Mouse (Mus musculus): ENCODE measurements at regions not wholly inside any gene's neighbourhood (a gene's known extent, or its start where the extent isn't known, plus 50 kb on each side); places are given as distances from the start of the nearest gene placed in this dataset.

- H3K9me3 ChIP-seq (ENCODE audit: low read length) = no peaks in the 10 kb centered on the region
- no peaks in the 10 kb centered on the region for H3K27me3 ChIP-seq (ENCODE audit: insufficient read depth, low read length)
- WGBS = 95% methylated on average over 4 of the region's 4 CpGs
- ATAC-seq (no peak), DNase-seq (ENCODE audit: low spot score) (no peak)
- no peaks in the 10 kb centered on the region for H3K4me1 ChIP-seq (ENCODE audit: insufficient read depth, low read length)
- H3K4me3 ChIP-seq (ENCODE audit: low read length) = no peak overlapping the region
- H3K9ac ChIP-seq (replicated peaks; ENCODE audit: low read length) = no peak overlapping the region
- TF ChIP-seq CTCF (IDR thresholded peaks at IDR 0.05; ENCODE audit: low read depth) = no peak
- H3K36me3 ChIP-seq (ENCODE audit: insufficient read depth, low read length) = no peaks in the 10 kb centered on the region
- H3K27ac ChIP-seq = no peak overlapping the region
- H3K4me2 ChIP-seq (ENCODE audit: low read depth, low read length) = no peak overlapping the region
Measured at GRCm38 (mm10) chr2:174018986-174019385, 57.1 kb upstream of the Stx16 start.

DNA sequence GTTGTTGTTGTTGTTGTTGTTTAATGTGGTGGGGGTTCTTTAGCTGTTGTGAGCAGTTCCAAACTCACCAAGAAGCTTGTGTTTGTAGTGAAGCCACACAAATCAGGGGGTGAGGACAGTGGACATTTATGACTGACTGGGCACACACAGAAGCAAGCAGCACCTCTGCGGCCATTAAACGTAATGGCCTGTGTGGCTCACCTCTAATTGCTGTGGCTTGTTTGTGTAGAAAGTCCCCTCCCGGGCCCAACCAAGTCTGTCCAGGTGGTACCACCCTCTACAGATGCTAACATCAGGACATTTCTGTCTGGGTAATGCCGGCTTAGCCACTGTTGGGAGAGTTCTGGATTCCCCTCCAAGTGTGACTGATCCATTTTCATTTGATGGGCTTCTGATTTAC, 56.1 kb upstream of the Stx16 start:
- no peak overlapping the region for H3K4me3 ChIP-seq (ENCODE audit: low read length)
- no peak overlapping the region for H3K9ac ChIP-seq (replicated peaks; ENCODE audit: low read length)
- H3K9me3 ChIP-seq (ENCODE audit: low read length) = no peaks in the 10 kb centered on the region
- H3K4me2 ChIP-seq (ENCODE audit: low read depth, low read length) = no peak overlapping the region
- no peak for ATAC-seq
- TF ChIP-seq CTCF (IDR thresholded peaks at IDR 0.05; ENCODE audit: low read depth) = no peak
- no peaks in the 10 kb centered on the region for H3K27me3 ChIP-seq (ENCODE audit: insufficient read depth, low read length)
- no peaks in the 10 kb centered on the region for H3K4me1 ChIP-seq (ENCODE audit: insufficient read depth, low read length)
- 85% methylated on average over 4 of the region's 4 CpGs for WGBS
- no peak overlapping the region for H3K27ac ChIP-seq
- no peaks in the 10 kb centered on the region for H3K36me3 ChIP-seq (ENCODE audit: insufficient read depth, low read length)
- DNase-seq (ENCODE audit: low spot score) = no peak

DNA sequence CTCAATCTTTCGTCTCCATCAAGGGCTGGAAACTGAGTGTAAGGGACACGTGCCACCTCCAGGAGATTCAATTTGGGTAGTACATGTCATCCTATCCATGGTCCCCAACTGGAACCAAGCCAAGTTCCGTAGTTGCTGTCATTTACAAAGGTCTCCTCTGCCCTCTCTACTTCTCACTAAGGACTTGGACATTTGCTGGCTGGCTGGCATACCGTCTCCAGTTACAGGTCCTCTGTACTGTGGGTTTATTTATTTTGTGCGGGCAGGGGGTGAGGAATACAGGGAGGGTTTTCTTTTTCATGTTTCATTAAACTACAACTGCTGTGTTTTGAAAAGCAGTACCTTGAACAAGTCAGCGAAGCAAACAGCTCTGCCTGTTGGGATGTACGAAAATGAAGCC, 55.7 kb upstream of the Stx16 start:
- Histone ChIP-seq H3K9me3 (ENCODE audit: low read length) (no peaks in the 10 kb centered on the region), H3K4me3 (ENCODE audit: low read length) (no peak overlapping the region), H3K4me1 (ENCODE audit: insufficient read depth, low read length) (no peaks in the 10 kb centered on the region), H3K9ac (replicated peaks; ENCODE audit: low read length) (no peak overlapping the region), H3K27ac (no peak overlapping the region), H3K36me3 (ENCODE audit: insufficient read depth, low read length) (no peaks in the 10 kb centered on the region), H3K4me2 (ENCODE audit: low read depth, low read length) (no peak overlapping the region), H3K27me3 (ENCODE audit: insufficient read depth, low read length) (no peaks in the 10 kb centered on the region)
- WGBS = 59% methylated on average over 7 of the region's 7 CpGs
- no peak for ATAC-seq
- DNase-seq (ENCODE audit: low spot score) = no peak
- TF ChIP-seq CTCF (IDR thresholded peaks at IDR 0.05; ENCODE audit: low read depth) = no peak

- Histone ChIP-seq H3K4me2 (ENCODE audit: low read depth, low read length) (no peak overlapping the region), H3K4me3 (ENCODE audit: low read length) (no peak overlapping the region), H3K27ac (no peak overlapping the region), H3K36me3 (ENCODE audit: insufficient read depth, low read length) (no peaks in the 10 kb centered on the region), H3K9me3 (ENCODE audit: low read length) (no peaks in the 10 kb centered on the region), H3K27me3 (ENCODE audit: insufficient read depth, low read length) (no peaks in the 10 kb centered on the region), H3K9ac (replicated peaks; ENCODE audit: low read length) (no peak overlapping the region), H3K4me1 (ENCODE audit: insufficient read depth, low read length) (no peaks in the 10 kb centered on the region)
- no peak for TF ChIP-seq CTCF (IDR thresholded peaks at IDR 0.05; ENCODE audit: low read depth)
- 93% methylated on average over 3 of the region's 3 CpGs for WGBS
- DNase-seq (ENCODE audit: low spot score) (no peak), ATAC-seq (no peak)
Measured at GRCm38 (mm10) chr2:174021538-174021937, 54.6 kb upstream of the Stx16 start.

- Histone ChIP-seq H3K4me2 (ENCODE audit: low read depth, low read length) (no peak overlapping the region), H3K36me3 (ENCODE audit: insufficient read depth, low read length) (no peaks in the 10 kb centered on the region), H3K4me3 (ENCODE audit: low read length) (no peak overlapping the region), H3K9ac (replicated peaks; ENCODE audit: low read length) (no peak overlapping the region), H3K27me3 (ENCODE audit: insufficient read depth, low read length) (no peaks in the 10 kb centered on the region), H3K9me3 (ENCODE audit: low read length) (no peaks in the 10 kb centered on the region), H3K4me1 (ENCODE audit: insufficient read depth, low read length) (no peaks in the 10 kb centered on the region), H3K27ac (no peak overlapping the region)
- WGBS = 91% methylated on average over 4 of the region's 4 CpGs
- DNase-seq (ENCODE audit: low spot score) (no peak), ATAC-seq (no peak)
- TF ChIP-seq CTCF (IDR thresholded peaks at IDR 0.05; ENCODE audit: low read depth) = no peak
Measured at GRCm38 (mm10) chr2:174022292-174022691, 53.8 kb upstream of the Stx16 start.

GRCm38 (mm10) chr2:174025181-174025870, 50.8 kb upstream of the Stx16 start:
- no peak overlapping the region for H3K4me2 ChIP-seq (ENCODE audit: low read depth, low read length)
- no peak overlapping the region for H3K4me3 ChIP-seq (ENCODE audit: low read length)
- H3K4me1 ChIP-seq (ENCODE audit: insufficient read depth, low read length) = no peaks in the 10 kb centered on the region
- TF ChIP-seq CTCF (IDR thresholded peaks at IDR 0.05; ENCODE audit: low read depth) = no peak
- H3K27ac ChIP-seq = no peak overlapping the region
- DNase-seq (ENCODE audit: low spot score) (peak; percentile 8), ATAC-seq (peak; percentile 69)
- WGBS = 49% methylated on average over 10 of the region's 11 CpGs
- H3K9me3 ChIP-seq (ENCODE audit: low read length) = no peaks in the 10 kb centered on the region
- no peaks in the 10 kb centered on the region for H3K27me3 ChIP-seq (ENCODE audit: insufficient read depth, low read length)
- no peaks in the 10 kb centered on the region for H3K36me3 ChIP-seq (ENCODE audit: insufficient read depth, low read length)
- H3K9ac ChIP-seq (replicated peaks; ENCODE audit: low read length) = no peak overlapping the region

Data from hindbrain, postnatal 0 days (tissue).